Mouse (Mus musculus) gastrocnemius, adult 2 months (tissue): ENCODE results near the gene Trpc6. TPM values are rescaled to one million over a fixed set of nuclear protein-coding genes. Genes with fewer than 3 reads are reported as not detected.
A peak's percentile ranks its signal among the peaks of the same experiment; 100 is the strongest.

ENCODE experiments used
- DNase-seq: peaks from one replicate; pipeline ENCODE4 v3.0.0; 2022
- H3K27ac ChIP-seq: fragments of 200-600 bp; 2 replicates; pipeline ENCODE4 v1.8.1; 2022; ENCODE audit warnings: mild to moderate bottlenecking
- H3K4me3 ChIP-seq: fragments of 200-600 bp; 2 replicates; pipeline ENCODE4 v1.8.1; 2022; ENCODE audit warnings: mild to moderate bottlenecking, moderate library complexity
- CTCF ChIP-seq: fragments of 200-600 bp; IDR thresholded peaks from 2 replicates; pipeline ENCODE4 v1.8.1; 2022; ENCODE audit warnings: antibody characterized with exemption, mild to moderate bottlenecking, moderate library complexity
- intact Hi-C: fragments of 180-260 bp; cut with DNase I; formaldehyde crosslinking; loops from one replicate; pipeline ENCODE4 v1.15.1; 2025
- long read RNA-seq, 2 experiments: library from polyadenylated mRNA; stranded (forward); transcript quantifications; one replicate each; pipeline ENCODE4 v2.0.0; 2021
- total RNA-seq, 2 experiments: library from RNA; stranded (reverse); gene quantifications; 2 replicates each; pipeline ENCODE4 v1.2.3; 2021

Gene Trpc6
- total RNA-seq = under 1 TPM; 0.13 to 0.33 TPM
- long read RNA-seq, experiment 1 = 0 reads
- long read RNA-seq, experiment 2 = 0 reads

DNA sequence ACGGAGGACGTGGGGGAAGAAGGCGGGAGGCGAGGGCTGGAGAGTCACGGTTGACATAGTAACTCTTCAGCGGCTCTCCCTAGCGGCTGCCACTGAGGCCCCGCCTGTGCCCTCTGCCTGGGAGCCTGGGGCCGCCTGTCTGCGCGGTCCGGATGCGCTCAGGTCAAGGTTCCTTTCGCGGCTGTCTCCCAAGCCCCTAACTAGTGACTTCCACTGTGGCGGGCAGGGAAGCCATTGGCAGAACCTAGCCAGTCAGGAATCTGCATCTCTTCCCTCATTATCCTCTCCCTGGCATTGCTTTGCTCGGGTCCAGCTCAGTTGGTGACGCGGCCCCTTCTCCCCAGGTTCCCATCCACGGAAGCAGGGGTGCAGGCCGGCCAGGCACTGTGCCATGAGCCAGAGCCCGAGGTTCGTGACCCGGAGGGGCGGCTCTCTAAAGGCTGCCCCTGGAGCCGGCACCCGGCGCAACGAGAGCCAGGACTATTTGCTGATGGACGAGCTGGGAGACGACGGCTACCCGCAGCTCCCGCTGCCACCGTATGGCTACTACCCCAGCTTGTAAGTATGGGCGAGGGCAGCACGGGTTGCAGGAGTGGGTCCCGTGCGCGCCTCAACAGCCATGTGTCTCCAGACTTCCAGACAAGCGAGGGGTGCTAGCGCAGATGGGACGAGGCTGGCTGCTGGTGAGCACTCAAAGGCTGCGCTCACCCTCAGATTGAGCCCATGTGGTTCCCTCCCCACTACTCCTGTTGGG lies at the start of gene Trpc6:
Gene Trpc6, plus strand, starts transcription at position 102 of the 754 bp plus-strand sequence.
- H3K4me3 ChIP-seq = peak within 1 kb of the TSS; percentile 64
- no peak for TF ChIP-seq CTCF
- peak; percentile 30 for DNase-seq
- peak within 1 kb of the TSS; percentile 35; the same call in 1 of the 2 replicates for H3K27ac ChIP-seq
- intact Hi-C loops = no loop called here

DNA sequence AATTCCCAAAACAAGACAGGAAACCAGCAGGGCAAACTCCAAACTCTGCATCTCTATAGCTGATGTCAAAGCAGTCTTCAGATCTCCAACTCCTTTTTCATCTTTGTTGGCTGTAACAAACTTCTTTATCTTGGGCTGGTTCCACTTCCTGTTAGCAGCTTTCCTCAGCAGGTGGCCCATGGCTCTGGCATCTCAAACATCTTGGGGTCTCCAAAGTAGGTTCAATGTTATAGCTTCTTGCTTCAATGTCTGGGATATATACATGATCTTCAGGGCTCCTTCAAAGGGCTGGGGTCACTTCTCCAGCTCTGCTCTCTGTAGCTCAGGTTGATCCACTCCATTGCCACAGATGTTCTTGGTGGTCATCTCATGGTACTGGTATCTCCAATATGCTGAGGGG lies 23.0 kb upstream of the Trpc6 start:
- no peak for TF ChIP-seq CTCF
- Histone ChIP-seq H3K27ac (no peak overlapping the region), H3K4me3 (no peak overlapping the region)
- no peak for DNase-seq
- intact Hi-C loops = no loop called here

DNA sequence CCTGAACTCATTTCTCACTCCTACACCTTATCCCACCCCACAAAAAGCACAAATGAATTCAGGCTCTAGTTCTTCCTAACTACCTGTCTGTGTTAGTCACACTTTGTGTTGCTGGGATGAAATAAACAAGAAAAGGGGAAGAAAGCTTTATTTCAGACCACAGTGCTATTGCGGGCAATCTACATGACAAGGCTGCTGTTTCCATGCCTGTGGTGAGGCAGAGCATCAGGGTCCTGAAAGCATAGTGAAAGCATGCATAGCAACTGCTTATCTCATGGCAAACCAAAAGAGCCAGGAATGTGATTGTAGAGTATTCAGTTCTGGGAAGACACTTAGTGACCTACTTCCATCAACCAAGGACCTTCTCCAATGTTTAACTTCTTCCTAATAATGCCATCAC lies 10.3 kb upstream of the Trpc6 start:
- no peak for TF ChIP-seq CTCF

DNA sequence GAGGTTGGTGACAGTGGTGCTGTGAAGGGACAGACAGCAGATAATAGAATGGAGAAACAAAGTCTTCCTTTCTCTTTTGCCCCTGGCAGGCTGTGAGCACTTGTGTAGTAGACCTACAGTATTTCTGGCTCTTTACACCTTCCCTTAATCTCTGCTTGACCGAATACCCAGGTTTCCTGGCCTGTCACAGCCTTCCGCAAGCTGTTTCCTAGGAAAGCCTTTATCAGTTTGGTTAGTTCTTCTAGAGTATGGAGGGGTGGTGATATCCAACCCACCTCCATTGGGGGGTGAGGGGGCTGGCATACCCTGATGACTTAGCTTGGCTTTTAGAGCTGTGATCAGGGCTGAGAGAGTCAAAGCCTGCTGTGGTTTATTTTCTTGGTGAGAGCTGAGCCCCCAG lies 1.3 kb downstream of the Trpc6 start:
- DNase-seq = no peak
- H3K4me3 ChIP-seq = no peak overlapping the region
- intact Hi-C loops = no loop called here
- no peak for TF ChIP-seq CTCF
- no peak overlapping the region for H3K27ac ChIP-seq

More for the DNA sequence above, 10.3 kb upstream of the Trpc6 start:
- no peak for DNase-seq
- no peak overlapping the region for H3K4me3 ChIP-seq
- intact Hi-C loops = no loop called here
- no peak overlapping the region for H3K27ac ChIP-seq

DNA sequence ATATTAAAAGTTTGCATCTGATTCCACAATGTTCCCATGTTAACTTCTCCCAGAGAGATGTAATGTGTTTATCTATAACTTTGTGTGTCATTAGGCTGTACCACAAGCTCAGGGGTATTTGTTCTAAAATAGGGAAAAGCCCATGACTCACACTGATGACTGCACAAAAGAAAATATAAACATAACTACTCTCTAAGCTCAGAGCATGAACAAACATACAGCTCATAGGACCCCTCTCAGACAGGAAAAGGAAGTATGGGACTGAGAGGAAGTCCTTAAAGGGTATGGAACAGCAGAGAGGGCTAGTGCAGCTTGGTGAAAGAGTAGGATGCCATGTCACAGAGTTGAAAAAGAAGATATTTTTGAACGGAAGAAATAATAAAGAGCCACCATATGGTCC lies 14.6 kb downstream of the Trpc6 start:
- H3K27ac ChIP-seq = no peak overlapping the region
- TF ChIP-seq CTCF = no peak
- intact Hi-C loops = no loop called here
- DNase-seq = no peak
- H3K4me3 ChIP-seq = no peak overlapping the region

DNA sequence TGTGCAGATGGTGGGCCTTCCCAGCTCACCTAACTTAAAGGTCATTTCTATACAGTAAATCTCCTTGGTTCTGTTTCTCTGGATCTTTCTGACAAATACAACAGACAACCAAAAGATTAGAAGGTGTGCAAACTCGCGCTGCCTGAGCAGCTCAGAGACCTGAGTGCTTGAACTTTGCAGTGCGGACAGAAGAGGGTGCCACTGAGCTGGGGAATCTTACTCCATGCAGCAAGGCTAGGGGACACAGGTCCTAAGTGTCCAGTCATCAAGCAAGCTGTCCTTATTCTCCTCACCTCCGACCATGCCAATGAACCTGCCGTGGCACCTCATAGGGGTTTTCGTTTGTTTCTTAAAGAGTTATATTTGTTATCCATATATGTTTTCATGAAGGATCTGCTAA lies 48.7 kb downstream of the Trpc6 start:
- intact Hi-C loops = no loop called here
- 0 out of 2 replicates have a peak, but pooled peaks have one; percentile 8 for TF ChIP-seq CTCF
- Histone ChIP-seq H3K27ac (no peak overlapping the region), H3K4me3 (no peak overlapping the region)
- no peak for DNase-seq

DNA sequence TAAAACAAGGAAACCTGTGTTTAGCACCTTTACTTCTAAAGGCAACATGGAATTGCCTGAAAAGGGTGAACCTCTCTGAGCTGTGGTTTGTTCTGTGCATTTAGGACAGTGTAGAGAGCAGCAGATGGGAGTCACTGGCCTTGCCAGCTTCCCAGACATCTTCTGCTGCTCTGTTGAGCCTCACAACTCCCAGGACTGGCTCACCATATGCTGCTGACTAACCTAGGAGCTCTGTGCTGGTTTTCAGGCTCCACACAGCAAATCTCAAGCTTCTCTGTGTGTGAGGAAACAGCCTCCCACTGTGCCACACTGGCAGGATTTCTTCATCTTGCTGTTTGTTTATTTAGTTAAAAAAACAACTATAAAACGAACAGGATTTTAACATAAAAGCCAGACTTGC lies 53.1 kb downstream of the Trpc6 start:
- no peak overlapping the region for H3K4me3 ChIP-seq
- no peak overlapping the region for H3K27ac ChIP-seq
- no peak for TF ChIP-seq CTCF
- intact Hi-C loops = no loop called here
- no peak for DNase-seq

DNA sequence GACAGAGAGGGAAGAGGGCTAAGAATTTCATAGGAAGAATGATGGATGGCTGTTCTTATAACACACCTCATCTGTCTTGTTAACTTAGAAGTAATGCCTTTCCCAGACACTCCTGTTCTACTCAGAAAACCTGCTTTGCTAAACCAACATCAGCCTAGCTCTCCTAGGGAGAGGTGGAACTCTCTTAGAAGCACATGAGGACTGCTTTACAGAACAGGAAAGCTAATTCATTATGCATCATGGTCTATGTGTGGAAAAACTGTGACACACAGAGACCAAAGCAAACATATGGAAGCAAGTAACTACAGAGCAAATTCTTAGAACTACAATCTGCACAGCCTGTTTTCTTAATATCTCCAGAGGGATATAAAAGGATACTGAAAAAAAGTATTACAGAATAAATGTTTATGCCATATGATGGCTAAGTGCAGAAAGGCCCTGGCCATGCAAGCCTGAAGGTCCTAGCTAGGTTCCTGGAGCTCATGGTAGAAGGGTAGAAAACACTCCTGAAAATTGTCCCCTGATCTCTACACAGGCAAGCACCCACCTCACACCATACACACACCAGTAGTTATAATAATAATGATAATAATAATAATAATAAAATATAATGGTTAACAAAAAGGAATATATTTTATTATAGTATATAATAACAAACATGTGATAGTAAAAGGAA lies 63.0 kb downstream of the Trpc6 start:
- Histone ChIP-seq H3K4me3 (no peak overlapping the region), H3K27ac (no peak overlapping the region)
- no peak for DNase-seq
- intact Hi-C loops = no loop called here
- no peak for TF ChIP-seq CTCF

DNA sequence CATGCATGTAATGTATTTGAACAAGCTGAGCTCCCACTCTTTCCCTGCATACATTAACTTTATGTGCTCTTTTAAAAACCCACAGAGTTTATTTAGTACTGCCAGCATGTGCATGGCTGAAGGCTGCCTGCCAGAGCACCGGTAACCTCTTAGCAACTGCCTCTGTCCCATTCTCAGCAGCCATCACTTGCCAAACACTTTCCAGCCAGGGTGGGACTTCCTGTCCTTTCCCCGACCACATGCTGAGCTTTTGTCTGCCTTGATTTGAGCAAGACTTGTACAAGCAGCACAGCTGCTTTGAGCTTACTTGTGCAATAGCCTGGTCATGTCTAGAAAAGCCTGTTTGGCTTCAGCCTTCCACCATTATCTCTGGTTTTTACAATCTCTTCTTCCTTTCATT lies 90.4 kb downstream of the Trpc6 start:
- intact Hi-C loops = no loop called here
- no peak for TF ChIP-seq CTCF
- DNase-seq = no peak
- H3K27ac ChIP-seq = no peak overlapping the region
- H3K4me3 ChIP-seq = no peak overlapping the region

DNA sequence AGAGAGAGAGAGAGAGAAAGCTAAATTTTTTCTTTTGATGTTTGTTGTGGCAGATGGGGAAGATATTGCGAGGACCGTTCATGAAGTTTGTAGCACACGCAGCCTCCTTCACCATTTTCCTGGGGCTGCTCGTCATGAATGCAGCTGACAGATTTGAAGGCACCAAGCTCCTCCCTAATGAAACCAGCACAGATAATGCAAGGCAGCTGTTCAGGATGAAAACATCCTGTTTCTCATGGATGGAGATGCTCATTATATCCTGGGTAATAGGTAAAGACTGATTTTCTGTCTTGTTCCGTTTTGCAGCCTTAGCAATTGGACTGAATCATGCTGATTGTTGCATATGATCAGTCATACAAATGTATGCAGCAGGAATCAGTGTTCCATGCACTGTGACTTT lies 99.5 kb downstream of the Trpc6 start:
- intact Hi-C loops = no loop called here
- no peak for TF ChIP-seq CTCF
- H3K27ac ChIP-seq = no peak overlapping the region
- H3K4me3 ChIP-seq = no peak overlapping the region
- no peak for DNase-seq

DNA sequence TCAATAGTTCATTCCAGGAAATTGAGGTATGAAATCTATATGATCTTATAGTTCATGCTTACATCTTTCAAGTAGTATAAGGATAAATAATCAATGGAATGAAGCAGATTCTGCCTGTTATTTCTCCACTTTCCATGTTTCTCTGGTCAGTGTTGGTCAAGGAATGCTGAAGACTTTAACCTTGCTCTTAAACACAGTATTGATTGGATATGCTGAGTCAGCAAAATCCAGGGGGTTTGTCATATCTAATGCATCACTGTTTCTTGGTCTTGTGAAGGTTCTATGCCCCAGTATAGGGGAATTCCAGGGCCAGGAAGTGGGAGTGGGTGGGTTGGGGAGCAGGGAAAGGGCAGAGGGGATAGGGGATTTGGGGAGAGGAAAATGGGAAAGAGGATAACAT lies 111.4 kb downstream of the Trpc6 start:
- intact Hi-C loops = no loop called here

DNA sequence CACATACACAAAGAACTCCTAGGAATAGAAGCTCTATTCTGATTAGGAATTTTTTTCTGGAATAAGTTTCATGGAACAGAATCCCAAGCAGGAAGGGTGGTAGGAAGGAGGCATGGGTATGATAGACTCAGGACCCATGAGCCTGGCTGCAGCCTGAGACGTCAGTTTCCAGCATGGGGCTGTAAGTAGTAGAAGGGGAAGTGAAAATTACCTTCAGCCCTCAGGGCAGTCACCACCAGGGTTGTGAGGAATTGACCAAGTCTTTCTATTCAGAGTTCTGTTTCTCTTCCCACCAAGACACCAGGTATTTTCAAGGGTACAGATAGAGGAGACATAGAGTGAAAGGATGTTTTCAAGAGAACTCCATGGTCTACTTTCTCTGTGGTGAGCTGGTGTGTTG lies 129.0 kb downstream of the Trpc6 start:
- intact Hi-C loops = no loop called here
- Histone ChIP-seq H3K27ac (no peak overlapping the region), H3K4me3 (no peak overlapping the region)
- no peak for DNase-seq
- TF ChIP-seq CTCF = no peak

More for the DNA sequence above, 111.4 kb downstream of the Trpc6 start:
- Histone ChIP-seq H3K4me3 (no peak overlapping the region), H3K27ac (no peak overlapping the region)
- no peak for DNase-seq
- TF ChIP-seq CTCF = no peak

DNA sequence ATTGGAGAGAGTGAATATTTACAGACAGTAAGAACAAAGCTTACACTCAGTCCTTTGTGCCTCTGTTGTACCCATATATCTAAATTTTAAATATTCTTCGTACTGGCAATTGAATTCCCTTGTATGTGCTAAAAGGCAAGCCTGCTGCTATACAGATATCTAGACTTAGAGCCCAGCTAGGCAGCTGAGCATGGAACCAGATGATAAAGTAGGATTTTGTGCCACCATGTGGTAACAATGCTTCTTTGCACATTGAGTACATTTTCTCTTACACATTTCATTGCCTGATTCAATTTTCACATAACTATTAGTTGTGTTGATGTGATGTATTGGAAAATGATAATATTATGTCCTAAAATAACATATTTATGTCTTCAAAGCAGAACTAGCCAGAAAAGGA lies 132.7 kb downstream of the Trpc6 start:
- intact Hi-C loops = no loop called here
- TF ChIP-seq CTCF = peak; percentile 17; the same call in 1 of the 2 replicates
- DNase-seq = no peak
- no peak overlapping the region for H3K4me3 ChIP-seq
- no peak overlapping the region for H3K27ac ChIP-seq
